Mouse (Mus musculus) cortical plate, adult 2 months (tissue): ENCODE measurements at regions not wholly inside any gene's neighbourhood (a gene's known extent, or its start where the extent isn't known, plus 50 kb on each side); places are given as distances from the start of the nearest gene placed in this dataset.

Experiments
- H3K27ac ChIP-seq: fragments of 200-500 bp; 2 replicates; pipeline ENCODE4 v1.5.1; 2012; ENCODE audit warnings: low read length, control low read depth, inconsistent platforms; ENCODE audit not compliant: insufficient read depth
- H3K4me1 ChIP-seq: fragments of 200-500 bp; 2 replicates; pipeline ENCODE4 v1.6.1; 2011; ENCODE audit warnings: low read length; ENCODE audit not compliant: control insufficient read depth, insufficient read depth
- H3K4me3 ChIP-seq: fragments of 200-500 bp; 2 replicates; pipeline ENCODE4 v1.5.1; 2011; ENCODE audit warnings: mild to moderate bottlenecking, low read length, control low read depth; ENCODE audit not compliant: insufficient read depth
- CTCF ChIP-seq: fragments of 200-500 bp; IDR thresholded peaks from 2 replicates; pipeline ENCODE4 v1.5.1; 2011; ENCODE audit warnings: mild to moderate bottlenecking, control low read depth, low read length; ENCODE audit not compliant: insufficient read depth; ENCODE audit errors: extremely low read depth
- POLR2A ChIP-seq: fragments of 200-500 bp; IDR thresholded peaks from 2 replicates; pipeline ENCODE4 v1.6.1; 2011; ENCODE audit warnings: mild to moderate bottlenecking, low read length, control low read depth; ENCODE audit not compliant: insufficient read depth; ENCODE audit errors: extremely low read depth

DNA sequence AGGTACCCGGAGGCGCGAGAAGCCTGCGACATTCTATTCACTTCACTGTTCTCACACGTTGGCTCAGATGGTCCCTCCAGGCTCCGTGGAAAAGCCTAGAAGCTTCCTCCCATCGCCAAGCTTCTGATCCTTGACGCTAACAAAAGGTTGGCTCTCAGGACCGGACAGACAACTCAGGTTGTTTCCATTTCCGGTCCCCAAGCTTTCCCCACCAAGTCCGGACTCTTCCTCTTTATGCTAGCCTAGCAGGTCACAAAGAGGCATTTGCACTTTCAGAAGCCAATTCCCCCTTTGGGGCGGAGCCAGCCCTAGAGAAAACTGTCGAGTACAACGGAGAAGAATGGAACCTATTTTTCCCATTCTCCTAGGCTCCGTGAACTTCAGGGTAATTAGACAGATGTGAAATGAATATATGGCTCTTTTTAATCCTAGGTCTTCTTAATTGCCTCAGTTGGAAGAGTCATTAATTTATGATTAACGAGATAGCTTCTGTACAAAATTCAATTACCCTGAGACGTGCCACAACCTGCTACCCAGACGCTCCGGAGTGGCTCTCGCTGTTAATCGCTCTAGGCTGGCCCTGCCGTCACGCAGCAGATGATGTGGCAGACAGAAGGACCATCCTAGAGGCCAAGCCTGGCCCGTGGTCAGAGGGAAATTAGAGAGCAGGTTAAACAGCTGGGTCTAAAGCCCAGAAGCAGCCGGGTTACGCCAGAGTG, 207.6 kb downstream of the Xxylt1 start:
- Histone ChIP-seq H3K27ac (no peak overlapping the region), H3K4me3 (no peak overlapping the region), H3K4me1 (no peaks in the 10 kb centered on the region)
- TF ChIP-seq POLR2A, result no peak
- no peak for TF ChIP-seq CTCF

DNA sequence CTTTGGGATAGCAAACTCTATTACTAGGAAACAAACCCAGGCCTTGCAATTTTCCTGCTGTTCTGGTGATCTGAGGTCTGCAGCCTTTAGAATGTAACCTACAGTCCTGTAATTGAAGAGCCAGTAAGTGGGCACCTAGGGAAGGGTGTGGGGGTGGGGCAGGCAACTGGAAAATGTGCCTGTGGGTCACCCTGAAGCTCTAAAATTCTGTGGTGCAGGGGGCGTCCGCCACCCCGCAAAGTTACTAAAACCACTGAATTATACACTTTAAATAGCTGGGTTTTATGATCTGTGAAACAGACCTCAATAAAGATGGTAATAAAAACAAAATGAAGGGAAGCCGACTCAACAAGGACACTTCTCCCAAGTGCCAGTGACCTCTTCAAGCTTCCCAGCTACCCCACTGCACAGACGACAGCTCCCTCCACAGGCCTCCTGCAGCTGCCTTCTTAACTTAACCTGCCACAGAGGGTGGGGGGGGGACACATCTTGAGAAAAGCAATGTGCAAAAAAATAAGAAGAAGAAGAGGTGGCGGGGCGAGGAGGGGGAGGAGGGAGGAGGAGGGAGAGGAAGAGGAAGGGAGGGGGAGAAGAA, 205.9 kb downstream of the Xxylt1 start:
- H3K4me1 ChIP-seq, result no peaks in the 10 kb centered on the region
- TF ChIP-seq POLR2A, result no peak
- no peak for TF ChIP-seq CTCF
- no peak overlapping the region for H3K4me3 ChIP-seq
- no peak overlapping the region for H3K27ac ChIP-seq

DNA sequence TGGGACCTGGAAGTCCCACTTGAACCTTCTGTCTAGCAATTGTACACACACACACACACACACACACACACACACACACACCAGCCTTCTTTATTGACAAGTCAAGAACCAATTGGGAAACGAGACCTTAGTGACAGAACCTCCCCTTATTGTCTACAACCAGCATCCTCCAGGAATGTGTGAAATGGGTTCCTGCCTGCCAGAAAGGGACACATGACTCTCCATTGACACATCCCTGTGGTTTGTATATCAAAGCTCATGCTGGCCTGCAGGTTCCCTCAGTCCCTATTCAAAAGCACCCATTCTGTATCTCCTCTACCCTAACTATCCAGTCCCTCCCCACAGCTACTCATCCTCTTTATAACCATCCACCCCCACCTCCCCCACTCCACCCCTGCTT, 202.4 kb downstream of the Xxylt1 start:
- Histone ChIP-seq H3K4me3 (no peak overlapping the region), H3K4me1 (no peaks in the 10 kb centered on the region), H3K27ac (no peak overlapping the region)
- TF ChIP-seq POLR2A (no peak), CTCF (no peak)

DNA sequence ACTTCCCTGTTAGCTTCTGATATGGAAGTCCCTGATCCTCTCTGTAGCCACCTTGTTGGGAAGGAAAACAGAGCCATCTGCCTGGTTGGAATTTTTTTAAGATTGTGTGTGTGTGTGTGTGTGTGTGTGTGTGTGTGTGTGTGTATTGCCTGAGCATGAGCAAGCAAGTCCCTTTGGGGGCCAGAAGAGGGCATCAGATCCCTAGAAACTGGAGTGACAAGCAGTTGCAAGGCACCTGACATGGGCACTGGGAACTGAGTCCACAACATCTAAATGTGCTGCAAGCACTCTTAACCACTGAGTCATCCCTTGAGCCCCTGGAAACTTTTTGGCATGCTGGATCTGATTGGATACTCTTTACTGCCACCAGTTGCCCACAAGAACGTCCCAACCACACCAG, 201.4 kb downstream of the Xxylt1 start:
- Histone ChIP-seq H3K27ac (no peak overlapping the region), H3K4me1 (no peaks in the 10 kb centered on the region), H3K4me3 (no peak overlapping the region)
- TF ChIP-seq CTCF, result no peak
- TF ChIP-seq POLR2A, result no peak

DNA sequence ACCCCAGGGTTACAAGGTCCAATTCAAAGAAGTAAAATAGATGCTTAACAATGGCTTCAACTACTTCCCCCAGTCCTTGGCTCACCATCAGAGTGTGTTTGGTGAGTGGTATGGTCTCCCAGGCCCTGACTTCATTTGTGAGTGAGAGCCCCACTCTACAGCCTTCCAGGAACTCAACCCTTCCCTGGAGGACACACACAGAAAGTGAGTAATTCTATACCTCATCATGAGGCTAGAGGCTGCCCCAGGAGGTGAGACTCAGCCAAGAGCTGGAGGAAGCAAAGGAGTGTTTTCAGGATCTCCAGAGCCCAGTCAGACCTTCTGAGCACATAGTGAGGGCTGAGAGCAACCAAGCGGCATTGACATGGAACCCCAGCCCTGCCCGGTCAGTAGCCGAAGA, 200.6 kb downstream of the Xxylt1 start:
- H3K27ac ChIP-seq, result no peak overlapping the region
- H3K4me3 ChIP-seq, result no peak overlapping the region
- no peak for TF ChIP-seq CTCF
- no peak for TF ChIP-seq POLR2A
- H3K4me1 ChIP-seq, result no peaks in the 10 kb centered on the region

DNA sequence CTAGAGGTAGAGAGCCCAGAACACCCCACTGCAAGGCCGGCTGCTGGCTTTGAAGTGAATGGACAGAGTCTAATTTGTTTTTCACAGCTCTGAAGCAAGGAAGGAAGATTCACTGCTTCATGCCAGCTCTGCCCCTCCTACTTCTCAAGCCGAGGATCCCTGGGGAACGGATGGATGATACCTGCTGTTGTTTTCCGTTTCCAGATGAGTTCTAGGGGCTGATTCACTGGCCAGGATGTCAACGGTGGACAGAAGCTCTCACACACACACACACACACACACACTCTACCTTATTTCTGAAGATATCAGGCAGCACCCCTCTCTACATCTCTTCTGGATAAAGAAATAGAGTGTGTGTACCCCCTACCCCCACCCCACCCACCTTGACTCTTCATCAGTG, 200.0 kb downstream of the Xxylt1 start:
- Histone ChIP-seq H3K27ac (no peak overlapping the region), H3K4me3 (no peak overlapping the region), H3K4me1 (no peaks in the 10 kb centered on the region)
- TF ChIP-seq POLR2A, result no peak
- TF ChIP-seq CTCF, result no peak

DNA sequence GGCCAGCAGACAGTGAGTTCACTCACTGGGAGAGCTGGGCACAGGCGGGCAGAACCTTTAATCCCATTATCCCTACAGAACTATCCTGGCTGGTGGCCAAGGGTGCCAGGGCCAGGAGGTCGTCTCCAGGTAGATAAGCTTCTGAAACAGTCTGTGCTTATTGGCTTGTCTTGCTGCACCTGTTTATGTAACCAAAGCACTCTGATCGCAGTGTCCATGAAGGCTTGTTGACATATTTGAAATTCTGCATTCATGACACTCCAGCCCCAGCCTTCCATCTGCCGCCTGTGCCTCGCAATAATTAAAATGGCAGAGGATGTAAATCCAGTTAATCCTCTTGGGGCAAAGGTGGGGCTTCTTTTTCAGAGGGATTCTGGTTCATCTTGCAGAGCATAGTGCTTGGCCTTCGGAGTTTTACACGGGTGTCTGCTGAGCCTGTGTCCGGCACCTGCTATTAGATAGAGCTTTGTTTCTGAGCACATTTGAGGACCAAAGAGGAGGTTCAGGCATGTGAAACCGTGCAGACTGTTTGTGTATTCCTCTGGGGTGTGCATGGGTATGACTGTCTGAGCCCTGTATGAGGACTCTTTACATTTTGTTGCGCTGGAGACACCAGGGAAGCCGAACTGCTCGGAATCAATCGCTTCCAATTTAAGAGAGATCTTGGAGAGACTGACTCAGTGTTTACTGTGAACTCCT, 197.6 kb downstream of the Xxylt1 start:
- no peak for TF ChIP-seq CTCF
- TF ChIP-seq POLR2A, result no peak
- Histone ChIP-seq H3K27ac (no peak overlapping the region), H3K4me1 (no peaks in the 10 kb centered on the region), H3K4me3 (no peak overlapping the region)

DNA sequence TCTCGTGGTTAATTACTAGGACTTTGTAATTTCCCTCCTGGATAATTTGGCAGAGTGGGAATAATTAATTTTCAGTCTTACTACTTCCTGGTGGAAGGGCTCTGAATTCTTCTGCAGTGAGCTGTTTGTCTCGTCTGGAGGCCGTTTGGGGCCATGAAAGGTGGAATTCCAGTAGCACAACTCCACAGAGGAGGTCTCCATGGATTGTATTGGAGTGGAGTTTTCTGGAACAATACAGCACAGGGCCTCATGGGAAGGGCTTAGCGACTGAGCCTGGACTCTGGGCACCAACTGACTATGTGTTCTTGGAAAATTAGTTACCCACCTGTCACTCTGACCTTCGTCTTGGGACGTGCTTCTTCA, 197.1 kb downstream of the Xxylt1 start:
- Histone ChIP-seq H3K4me3 (no peak overlapping the region), H3K27ac (no peak overlapping the region), H3K4me1 (no peaks in the 10 kb centered on the region)
- TF ChIP-seq POLR2A, result no peak
- no peak for TF ChIP-seq CTCF

DNA sequence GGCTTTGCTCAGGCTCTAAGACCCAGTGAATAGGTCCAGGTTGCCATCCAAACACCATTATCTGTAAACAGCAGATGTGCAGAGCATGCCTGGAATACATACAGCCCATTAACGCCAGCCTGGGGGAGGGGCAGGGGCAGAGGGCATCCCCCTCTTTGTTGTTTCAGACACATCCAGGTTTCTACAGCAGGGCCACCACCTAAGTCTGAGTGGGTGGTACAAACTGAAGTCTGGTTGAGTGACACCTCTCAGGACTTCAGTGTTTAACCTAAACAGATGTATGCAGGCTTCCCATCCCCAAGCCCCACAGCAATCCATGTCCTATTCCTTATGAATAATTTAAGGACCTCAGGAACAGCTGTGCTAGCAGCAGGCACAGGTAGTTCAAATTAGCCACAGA, 194.2 kb downstream of the Xxylt1 start:
- Histone ChIP-seq H3K4me3 (no peak overlapping the region), H3K27ac (no peak overlapping the region), H3K4me1 (no peaks in the 10 kb centered on the region)
- TF ChIP-seq CTCF (no peak), POLR2A (no peak)

DNA sequence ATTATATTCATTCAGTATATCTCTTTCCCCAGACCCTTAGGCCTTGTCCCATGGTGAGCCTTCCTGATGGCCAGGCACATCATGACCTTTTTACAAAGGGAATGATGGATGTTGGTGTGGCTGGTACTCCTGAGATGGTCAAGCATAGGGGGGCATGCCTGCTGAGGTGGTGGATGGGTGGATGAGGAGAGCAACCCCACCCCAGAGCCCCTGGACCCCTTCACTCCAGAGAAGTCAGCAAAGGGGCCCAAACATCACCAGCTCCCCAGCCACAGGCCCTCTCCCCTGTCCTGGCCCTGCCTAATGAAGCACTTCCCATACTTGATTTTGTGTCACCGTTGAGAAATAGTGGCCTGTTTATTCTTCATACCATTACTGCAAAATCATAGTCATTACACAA, 193.7 kb downstream of the Xxylt1 start:
- no peaks in the 10 kb centered on the region for H3K4me1 ChIP-seq
- TF ChIP-seq POLR2A, result no peak
- no peak for TF ChIP-seq CTCF
- H3K4me3 ChIP-seq, result no peak overlapping the region
- no peak overlapping the region for H3K27ac ChIP-seq
